Mouse (Mus musculus): ENCODE measurements around the gene Stox2.

The Stox2 gene

GRCm38 (mm10) chr8:47242207-47243004 is 203.8 kb downstream of the Stox2 start:
- DNase-seq (ENCODE audit: low spot score): no peak

GRCm38 (mm10) chr8:47241421-47242078 is 204.6 kb downstream of the Stox2 start:
- DNase-seq (ENCODE audit: low spot score): no peak

- no peak for DNase-seq (ENCODE audit: low spot score)
Measured at GRCm38 (mm10) chr8:47240871-47241270, 205.3 kb downstream of the Stox2 start.

GRCm38 (mm10) chr8:47240266-47240665 is 205.9 kb downstream of the Stox2 start:
- no peak for DNase-seq (ENCODE audit: low spot score)

GRCm38 (mm10) chr8:47232081-47232480 is 214.1 kb downstream of the Stox2 start:
- no peak for DNase-seq (ENCODE audit: low spot score)

GRCm38 (mm10) chr8:47230057-47230456 is 216.1 kb downstream of the Stox2 start:
- DNase-seq (ENCODE audit: low spot score): no peak

- no peak for DNase-seq (ENCODE audit: low spot score)
Measured at GRCm38 (mm10) chr8:47221851-47222250, 224.3 kb downstream of the Stox2 start.

GRCm38 (mm10) chr8:47221191-47221590 is 225.0 kb downstream of the Stox2 start:
- no peak for DNase-seq (ENCODE audit: low spot score)

GRCm38 (mm10) chr8:47220390-47220789 is 225.8 kb downstream of the Stox2 start:
- no peak for DNase-seq (ENCODE audit: low spot score)

GRCm38 (mm10) chr8:47218536-47218935 is 227.6 kb downstream of the Stox2 start:
- no peak for DNase-seq (ENCODE audit: low spot score)

- no peak for DNase-seq (ENCODE audit: low spot score)
Measured at GRCm38 (mm10) chr8:47218021-47218420, 228.1 kb downstream of the Stox2 start.

- DNase-seq (ENCODE audit: low spot score): no peak
Measured at GRCm38 (mm10) chr8:47212124-47212523, 234.0 kb downstream of the Stox2 start.

GRCm38 (mm10) chr8:47211226-47211625 is 234.9 kb downstream of the Stox2 start:
- DNase-seq (ENCODE audit: low spot score): no peak

- DNase-seq (ENCODE audit: low spot score): no peak
Measured at GRCm38 (mm10) chr8:47208246-47208645, 237.9 kb downstream of the Stox2 start.

GRCm38 (mm10) chr8:47206640-47207237 is 239.4 kb downstream of the Stox2 start:
- DNase-seq (ENCODE audit: low spot score): no peak

- no peak for DNase-seq (ENCODE audit: low spot score)
Measured at GRCm38 (mm10) chr8:47205472-47205871, 240.7 kb downstream of the Stox2 start.

- DNase-seq (ENCODE audit: low spot score): no peak
Measured at GRCm38 (mm10) chr8:47196391-47196790, 249.8 kb downstream of the Stox2 start.

GRCm38 (mm10) chr8:47193321-47193996 is 252.7 kb downstream of the Stox2 start:
- no peak for DNase-seq (ENCODE audit: low spot score)

GRCm38 (mm10) chr8:47191444-47192365 is 254.5 kb downstream of the Stox2 start:
- DNase-seq (ENCODE audit: low spot score): no peak

GRCm38 (mm10) chr8:47185396-47185795 is 260.8 kb downstream of the Stox2 start:
- DNase-seq (ENCODE audit: low spot score): no peak

- no peak for DNase-seq (ENCODE audit: low spot score)
Measured at GRCm38 (mm10) chr8:47182771-47183558, 263.2 kb downstream of the Stox2 start.

All from spleen, adult 12 weeks (tissue).